Mouse (Mus musculus): ENCODE measurements around the gene Peli1.

GRCm38 (mm10) chr11:21061075-21061403 is 30.1 kb upstream of the Peli1 start:
- no peak for TF ChIP-seq CTCF (conservative IDR thresholded peaks at IDR 0.05; ENCODE audit: insufficient read depth, insufficient read length, low read depth, low read length)
- no peak for TF ChIP-seq POLR2A (IDR thresholded peaks at IDR 0.05; ENCODE audit: low read depth, low read length)
